Mouse (Mus musculus) frontal cortex, postnatal 10 days (tissue): ENCODE results near the gene Bco2.

Experiments used
- DNase-seq, 2 experiments: peaks; one replicate each; pipeline ENCODE4 v3.0.0; 2022; ENCODE audit warnings: low spot score in 2 of 2, mixed read lengths in 1 of 2

Gene Bco2

DNA sequence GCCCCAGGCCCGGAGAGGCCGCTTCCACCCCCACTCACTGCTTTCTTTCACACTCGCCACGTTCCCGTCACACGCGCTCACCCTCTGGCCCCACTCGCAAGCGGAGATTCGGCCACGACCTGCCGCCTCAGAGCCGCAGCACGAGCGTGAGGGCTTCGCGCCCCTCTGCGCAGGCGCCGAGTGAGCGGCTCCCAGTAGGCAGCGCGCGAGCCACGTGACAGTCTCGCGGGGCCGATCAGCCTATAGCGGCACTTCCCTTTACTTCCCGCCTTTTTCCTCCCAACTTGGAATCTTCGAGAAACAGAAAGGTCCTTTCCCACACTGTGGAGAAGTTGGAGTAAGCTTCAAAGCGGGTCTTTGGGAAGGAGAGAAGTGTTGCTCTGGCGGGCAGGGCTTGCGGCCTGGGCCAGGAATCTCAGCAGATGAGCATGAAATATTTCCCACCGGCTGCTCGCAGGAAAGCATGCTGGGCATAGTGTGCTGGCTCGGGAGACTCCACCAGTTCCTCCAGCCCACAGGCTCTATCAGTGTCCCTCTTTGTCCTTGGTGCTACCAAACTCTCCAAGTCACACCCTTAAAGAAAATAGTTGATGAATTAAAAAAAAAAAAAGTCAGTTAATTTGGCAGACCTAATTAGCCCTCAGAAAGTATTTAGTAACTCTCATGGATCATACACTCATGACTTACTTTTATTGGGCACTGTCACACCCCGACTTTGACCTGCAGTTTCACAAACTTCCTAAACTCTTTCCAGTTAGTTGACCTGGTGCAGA is 6.3 kb upstream of the Bco2 start, which contains the start of gene Tex12:
Tex12 (minus strand) TSS at position 181 of the 773 bp plus-strand sequence.
- DNase-seq, result no peak

DNA sequence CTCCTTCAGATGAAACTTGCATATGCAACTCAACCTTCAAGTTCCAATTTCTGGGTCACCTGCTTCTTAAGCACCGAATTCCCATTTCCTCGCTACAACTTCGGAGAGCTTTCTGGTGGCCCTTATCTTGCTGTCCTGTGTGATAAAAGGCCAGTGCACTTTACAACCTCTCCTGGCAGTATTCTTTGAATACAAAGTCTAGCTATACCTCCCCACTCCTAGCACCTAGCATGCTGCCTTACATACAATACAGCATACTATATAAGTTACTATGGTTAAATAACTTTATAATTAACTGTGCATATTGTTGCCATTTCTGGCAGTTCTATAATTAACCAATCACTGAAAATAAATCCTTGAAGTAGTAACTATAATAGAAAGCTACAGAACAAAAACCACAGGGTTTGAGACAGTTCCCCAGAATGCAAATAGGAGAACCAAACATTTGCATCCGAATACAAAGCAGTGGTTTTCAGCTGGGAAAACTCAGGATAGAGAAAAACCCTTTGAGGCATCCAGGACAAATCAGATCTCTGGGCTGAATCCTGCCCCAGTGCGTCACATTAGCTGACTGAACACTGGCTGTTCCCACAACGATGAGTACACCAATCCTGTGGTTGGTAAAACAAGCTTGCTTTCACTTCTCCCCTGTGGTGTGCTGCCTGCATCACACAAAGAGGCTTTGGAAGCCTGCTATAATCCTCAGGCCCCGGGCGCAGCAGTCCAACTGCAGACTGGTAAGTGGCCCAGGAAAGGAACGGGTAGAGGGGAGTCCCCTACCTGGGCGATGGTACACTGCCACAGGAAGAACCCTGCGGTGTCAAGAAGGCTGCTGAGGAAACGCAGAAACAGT is 514 bp downstream of the Bco2 start, which contains the start of gene Il18:
Il18 (plus strand) TSS at position 587 of the 853 bp plus-strand sequence.
- DNase-seq, result peak; percentile 63 to 68

DNA sequence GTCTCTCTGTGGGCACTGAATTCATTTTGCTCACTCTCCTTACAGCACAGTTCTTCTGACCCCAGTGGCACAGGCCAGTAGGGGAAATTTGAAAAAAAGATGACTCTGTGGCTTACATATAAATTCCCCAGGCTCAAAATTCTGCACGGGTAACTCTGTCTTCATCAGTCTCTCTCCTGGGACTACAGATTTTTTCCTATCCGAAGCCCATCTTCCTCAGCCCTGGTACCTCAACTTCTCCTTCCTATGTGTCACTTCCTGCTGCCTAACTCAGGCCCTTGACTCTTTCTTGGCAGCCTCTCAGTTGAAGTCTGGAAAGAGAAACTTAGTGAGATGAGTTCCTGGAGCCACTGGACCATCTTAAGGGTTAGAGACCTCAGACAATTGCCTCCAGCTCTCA is 1.4 kb downstream of the Bco2 start:
- DNase-seq, result no peak

DNA sequence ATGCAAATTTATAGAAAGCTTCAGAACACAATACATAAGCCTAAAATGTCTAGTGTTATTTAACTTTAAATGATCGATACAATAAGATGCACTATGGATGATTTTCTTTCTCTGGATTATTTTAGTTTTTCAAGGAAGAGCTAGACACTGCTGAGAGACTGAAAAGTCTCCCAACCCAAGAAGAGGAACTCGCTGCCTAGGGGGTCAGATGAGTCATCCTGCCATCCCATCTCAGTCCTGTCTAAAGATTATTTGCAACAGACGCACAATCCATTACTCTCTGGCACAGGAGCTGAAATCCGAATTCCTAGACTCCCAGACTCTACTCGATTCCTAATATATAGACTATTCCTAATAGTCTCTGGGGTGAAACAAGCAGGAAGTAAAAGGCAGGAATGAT is 2.8 kb downstream of the Bco2 start:
- no peak for DNase-seq

DNA sequence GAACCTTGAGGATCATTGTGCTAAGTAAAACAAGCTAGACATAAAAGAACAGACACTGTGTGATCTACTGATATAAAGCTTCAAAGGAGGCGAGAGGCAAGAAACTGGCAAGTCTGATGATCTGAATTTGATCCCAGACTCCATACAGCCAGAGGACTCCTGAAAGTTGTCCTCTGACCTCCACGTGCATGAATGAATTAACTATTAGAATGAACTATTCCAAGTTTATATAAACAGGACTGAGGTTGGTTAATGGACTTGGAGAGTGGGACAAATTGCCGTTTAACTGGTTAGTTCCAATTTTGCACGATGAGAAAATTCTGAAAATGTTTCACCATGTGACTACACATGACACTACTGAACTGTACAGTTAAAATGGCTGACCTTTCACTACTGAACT is 6.0 kb downstream of the Bco2 start:
- no peak for DNase-seq

DNA sequence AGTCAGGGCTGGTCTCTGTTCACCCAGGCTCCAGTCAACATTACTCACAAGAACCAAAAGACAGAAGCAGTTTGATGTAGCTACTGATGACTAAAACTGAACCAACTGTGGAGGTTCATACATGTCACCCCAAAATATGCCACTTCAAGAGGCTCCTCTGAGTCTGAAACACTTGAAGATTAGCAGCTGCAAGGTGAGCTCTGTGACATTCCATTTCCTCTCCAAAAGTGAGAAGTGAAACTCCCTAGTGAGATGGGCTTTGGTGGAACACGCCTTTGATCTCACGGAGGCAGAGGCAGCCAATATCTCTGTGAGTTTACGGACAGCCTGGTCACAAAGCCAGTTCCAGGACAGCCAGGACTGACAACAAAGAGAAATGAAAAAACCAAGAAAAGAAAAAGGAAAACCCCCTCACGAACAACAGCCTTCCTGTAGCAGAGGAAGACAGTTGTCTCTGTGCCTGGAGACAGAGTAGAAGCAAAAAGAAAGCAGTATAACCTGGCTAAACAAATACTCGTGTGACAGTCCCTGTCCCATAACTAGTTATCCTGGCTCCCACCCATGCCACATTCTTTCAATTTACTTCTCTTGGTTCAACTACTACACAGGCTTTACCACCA is 7.0 kb downstream of the Bco2 start:
- no peak for DNase-seq

DNA sequence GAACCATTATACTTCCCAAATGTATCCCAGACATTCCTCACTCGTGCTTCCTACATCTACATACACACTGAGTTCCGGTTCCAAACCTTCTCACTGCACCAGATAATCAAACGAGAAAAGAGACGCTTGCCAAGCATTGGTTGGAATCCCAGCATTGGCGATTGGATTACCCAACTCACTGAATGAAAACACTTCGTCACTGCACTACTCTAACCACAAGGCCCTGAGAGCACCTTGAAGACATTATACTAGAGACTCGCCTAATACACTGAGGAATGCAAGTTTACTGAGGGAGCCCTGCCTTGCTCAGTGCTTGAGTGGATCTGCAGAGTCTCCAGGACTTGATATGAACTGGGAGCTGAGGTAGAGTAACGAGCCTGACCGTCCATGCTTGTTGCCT is 12.6 kb downstream of the Bco2 start:
- DNase-seq, result no peak

DNA sequence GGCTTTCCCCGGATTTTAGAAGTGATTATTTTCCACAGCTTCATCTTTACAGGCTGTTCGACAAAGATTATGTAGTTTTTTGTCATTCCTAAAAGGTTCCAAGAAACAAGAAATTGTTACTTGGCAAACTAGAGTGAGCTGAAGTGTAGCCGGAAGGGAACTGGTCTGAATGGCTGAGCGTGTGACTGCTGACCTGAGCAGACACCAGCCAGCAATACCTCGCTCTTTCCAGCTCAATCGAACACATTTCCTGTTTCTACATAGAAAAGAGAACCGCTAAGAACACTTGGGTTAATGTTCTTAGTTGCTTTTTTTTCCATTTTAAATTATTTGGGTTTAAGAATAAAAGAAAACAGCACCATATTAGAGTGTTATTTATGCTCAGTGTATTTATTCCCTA is 14.8 kb downstream of the Bco2 start:
- DNase-seq, result no peak

DNA sequence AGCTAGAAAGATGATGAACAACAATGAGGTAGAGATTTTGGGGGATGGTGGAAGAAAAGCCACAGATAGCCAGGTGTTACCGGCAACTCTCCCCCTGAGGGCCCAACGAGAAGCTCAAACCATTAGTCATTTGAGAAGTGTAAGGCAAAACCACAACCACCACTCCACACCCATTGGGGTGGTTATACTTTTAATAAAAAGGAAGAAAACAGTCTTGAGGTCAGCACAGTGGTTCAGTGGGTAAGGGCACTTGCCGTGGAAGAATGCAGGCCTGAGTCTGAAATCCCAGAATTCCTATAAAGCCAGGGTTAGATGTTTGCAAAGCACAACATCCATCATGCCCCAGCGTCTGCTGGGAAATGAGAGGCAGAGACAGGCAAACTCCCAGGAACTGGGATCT is 17.7 kb downstream of the Bco2 start:
- no peak for DNase-seq

DNA sequence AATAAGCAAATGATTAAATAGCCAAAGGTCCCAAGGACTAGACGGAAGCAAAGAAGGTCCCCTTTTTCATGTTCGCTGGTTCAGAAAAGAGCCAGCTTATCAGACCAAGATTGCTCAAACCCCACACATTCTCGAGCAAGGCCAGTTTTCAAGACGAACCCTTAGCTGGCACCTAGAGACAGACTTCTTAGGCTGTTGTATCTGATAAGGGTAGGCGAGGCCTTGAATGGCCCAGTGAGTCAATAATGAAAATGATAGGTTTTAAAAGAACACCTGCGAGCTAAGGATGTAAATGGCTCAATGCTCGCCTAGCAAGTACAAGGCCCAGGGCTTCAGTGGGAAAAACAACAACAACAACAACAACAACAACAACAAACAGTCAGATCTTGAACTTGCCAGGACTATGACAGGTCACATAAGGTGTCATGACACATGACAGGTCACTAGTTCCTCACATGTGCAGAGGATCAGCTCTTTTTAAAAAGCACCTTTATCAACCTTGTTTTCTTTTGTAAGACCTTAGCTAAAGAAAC is 18.3 kb downstream of the Bco2 start:
- no peak for DNase-seq

DNA sequence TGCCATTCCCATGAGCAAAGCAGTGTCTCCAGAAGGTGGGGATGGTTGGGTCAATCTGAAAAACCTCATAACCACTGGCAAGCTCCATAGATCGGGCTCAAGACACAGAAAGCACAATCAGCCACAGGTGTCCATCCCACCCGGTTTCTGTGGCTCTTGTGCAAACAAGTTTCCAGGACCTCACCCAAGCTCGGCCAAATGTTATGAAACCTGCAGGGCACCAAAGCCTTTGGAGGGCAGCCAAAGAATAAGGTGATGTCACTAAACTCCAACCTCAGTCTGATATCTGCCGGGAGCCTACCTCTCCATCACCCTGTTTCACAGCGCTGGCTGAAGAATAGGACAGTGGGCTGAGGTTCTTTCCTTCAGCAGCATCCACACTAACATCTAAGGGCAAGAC is 19.1 kb downstream of the Bco2 start:
- no peak for DNase-seq

DNA sequence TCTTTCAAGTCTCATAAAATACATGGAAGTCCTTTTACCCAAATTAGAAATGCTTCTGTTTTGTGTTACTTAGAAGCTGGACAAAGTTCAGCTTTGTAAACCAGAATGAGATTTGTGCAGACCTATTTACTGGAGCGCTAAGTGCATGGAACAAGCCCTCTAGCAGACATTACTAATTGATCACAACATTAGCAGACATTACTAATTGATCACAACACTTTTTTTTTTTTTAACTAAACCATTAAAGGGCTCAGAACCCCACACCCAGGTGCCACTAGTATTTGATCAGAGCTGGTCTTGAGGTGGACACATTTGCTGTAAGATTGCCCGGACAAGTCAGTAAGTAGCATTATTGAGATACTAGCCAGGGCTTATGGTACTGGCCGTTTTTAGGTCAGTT is 21.2 kb downstream of the Bco2 start:
- no peak for DNase-seq

DNA sequence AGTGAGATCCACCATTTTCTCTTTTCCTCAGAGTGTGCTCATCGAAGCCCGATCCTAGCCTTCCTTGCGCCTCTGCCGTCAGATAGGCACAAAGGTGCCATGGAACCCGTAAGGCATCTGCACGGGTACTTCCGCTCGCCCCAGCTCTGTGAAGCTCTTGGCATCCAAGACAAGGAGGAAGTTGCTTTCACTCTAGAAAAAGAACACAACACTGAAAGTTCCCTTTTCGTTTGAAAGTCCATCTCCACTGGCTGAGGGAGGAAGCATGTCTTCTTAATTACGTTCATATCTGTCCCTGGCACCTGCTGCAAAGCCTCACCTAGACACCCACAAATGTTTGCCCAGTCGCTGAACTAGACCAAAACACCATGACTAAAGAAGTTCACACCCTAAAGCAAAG is 21.7 kb downstream of the Bco2 start:
- no peak for DNase-seq

DNA sequence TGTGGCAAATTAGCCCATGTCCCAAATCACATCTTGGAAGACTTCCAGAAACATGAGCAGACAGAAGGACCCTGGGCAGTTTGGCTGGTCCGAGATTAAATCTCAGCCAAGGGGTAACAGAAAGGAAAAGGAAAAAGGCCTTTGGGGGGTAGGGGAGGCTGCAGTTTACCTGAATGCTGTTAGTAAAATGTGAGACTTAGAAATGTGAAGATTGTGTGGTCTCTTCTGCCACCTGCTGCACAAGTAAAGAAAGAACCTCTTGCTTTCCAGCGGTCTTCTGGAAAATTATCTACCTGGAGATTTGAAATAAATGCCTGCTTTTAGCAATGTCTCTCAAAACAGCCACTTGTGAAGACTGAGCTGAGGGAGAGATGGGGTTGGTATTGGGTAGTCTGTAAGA is 24.1 kb downstream of the Bco2 start:
- DNase-seq, result peak in 1 of 2 experiments; percentile 17

DNA sequence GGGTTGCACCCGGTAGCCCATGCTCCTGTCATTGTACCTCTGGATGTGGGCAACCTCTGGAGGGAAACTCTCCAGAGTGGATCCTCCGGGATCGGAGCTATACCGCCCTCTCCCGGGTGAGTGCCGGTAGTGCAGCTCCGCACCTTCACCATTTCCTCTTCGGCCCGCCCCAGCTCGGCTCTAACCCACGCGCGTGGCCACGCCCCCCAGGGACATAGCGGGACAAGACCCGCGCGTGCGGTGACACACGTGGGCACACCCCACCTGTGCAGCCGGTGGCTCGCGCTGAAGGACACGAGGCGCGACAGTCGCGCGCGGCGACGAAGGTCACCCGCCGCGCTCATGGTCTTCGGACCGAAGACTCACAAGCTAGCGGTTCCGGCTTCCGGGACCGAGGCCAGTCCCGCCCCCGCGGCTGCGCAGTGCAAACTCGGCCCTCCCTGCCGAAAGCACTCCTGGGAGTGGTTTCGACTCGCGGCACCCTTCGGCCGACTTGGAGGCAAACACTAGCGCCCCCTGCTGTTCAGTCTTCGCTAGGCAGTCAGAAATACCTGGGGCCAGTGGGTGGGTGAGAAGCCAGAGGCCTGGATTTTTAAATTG is 26.6 kb downstream of the Bco2 start, which contains the start of gene Pts:
Pts (minus strand) TSS at position 432 of the 600 bp plus-strand sequence.
- peak; percentile 93 to 95 for DNase-seq

DNA sequence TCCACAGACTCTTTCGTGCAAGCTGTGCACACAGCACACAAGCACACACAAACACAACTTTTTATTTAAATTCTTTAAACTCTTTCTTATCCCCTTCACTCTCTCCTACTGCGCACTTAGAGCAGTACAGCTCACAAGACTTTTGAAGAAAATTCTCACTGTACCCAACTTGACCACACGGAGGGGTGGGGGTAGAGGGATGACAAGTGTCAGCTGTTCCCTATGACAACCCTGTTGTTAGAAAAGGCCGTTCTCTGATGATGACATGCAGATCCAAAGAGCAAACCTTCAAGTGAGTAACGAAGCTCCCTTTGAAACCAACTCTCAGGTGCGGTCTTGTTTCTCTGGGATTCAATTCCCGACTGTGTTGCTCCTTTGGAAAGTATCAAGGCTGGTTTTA is 27.1 kb downstream of the Bco2 start:
- DNase-seq, result no peak

DNA sequence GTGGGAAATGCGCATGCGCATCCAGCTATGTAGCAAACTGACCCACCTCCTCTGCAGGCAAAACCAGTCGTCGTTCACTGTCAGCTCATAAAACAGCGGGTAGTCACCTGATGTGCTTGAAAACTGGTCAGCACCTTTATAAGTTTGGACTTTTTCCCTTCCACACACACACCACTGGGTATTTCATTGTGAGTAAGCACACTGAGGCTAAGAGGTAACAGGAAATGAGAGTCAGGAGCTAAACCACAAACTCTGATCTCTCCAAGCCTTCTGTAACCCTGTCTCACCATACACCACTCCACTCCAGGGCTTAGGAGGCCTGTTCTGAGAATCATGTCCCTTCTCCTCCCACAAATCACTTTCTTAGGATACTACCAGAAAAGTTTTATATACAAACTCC is 29.4 kb downstream of the Bco2 start:
- DNase-seq, result no peak

DNA sequence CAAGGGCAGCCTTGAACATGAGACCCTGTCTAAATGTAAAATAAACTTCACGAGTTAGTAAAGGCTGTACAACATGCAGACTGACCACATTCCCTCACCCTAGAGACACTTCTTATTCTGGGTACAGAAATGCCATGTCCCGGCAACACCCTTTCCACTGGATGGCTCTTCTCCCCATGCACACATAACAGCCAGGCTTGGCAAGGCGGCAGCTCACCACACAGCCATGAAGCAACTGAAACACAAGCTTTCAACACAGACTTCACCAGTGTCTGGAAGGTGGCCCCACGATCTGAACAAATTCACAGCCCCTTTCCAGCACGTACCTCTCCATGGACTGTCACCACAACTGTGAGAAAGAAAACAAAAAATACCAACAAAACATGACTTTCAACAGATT is 30.0 kb downstream of the Bco2 start:
- DNase-seq, result no peak

DNA sequence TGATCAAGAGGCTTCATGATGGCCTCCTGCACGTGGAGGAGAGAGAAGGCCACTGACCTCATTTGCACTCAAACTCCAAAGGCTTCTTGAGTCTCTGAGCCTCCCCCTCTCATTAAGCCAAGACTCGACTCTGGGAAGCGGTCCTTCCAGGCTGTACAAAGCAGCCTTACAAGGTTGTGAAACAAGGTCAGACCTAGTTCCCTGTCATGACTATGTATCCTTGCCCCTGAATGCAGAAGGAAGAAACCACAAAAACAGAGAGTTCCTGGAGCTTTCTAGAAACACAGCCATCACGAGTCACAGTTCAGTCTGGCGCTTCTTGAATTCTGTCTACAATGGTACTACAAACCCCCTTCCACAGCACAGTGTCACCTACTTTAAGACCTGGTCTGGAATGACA is 32.4 kb downstream of the Bco2 start:
- no peak for DNase-seq

DNA sequence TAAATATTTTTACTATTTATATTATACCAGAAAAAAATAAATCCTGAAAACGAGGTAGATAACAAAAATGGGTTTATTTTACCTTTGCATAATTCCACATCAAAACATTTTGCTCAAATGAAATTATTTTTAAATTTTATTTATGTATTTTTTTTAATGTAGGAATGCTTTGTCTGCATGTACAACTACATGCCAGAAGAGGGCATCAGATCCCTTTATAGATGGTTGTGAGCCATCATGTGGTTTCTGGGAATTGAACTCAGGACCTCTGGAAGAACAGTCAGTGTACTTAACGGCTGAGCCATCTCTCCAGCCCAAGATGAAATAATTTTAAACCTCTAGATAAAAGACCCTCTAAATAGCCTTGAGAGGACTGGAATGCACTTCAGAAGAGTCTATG is 33.4 kb downstream of the Bco2 start:
- DNase-seq, result no peak

DNA sequence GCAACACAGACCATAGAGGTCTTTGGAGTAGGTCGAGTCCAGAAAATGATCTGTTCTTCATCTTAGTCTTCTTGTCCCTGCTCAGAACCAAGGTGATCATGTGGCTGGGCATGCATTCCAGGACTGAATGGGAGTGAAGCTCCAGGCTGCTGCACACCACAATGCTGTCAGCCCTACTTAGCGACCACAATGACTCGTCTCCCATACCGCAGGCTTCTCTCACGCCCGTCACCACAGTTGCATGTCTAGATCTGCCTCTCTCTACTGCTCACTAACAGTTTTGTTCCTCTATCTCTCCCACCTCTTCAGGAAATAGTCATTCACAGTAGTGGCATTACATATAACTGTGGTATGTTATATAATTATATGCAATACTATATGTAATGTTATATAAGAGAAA is 34.2 kb downstream of the Bco2 start:
- no peak for DNase-seq

DNA sequence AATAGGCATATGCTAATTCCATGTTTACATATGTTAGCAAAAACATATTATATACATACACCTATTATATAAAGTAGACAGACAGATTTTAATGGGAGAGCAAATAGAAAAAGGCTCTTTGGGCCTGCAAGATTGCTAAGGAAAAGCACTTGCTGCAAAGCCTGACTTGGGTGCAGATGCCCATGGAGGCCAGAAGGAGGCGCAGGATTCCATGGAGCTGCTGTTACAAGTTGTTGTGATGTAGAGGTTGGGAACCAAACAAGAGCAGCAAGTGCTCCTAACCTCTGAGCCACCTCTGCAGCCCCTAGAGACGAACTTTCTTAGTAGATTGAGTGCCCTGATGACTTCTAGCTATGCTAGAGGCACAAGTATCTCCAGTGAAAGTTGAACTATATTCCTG is 36.2 kb downstream of the Bco2 start:
- no peak for DNase-seq
